Mouse (Mus musculus): ENCODE data around the gene Car10.

DNA sequence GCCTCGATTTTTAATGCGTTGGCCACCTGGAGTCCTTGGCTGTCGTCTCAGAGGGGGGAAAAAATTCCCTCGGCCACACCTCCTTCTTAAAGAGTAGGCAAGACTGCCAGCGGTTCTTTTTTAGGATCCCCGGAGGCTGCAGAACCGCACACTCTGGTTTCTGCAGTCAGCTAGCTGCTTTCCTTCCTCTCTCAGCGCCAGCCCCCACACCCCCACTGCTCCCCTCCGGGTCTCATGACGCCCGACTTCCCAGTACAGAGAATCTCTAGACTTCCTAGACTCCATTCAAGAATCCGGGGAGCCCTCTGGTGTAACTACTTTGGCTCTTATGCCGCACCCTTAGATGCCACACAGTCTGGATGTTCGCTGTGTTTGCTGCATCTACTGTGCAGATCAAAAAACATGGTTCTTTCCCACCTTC, 387 bp upstream of the Car10 start:
- no peak for TF ChIP-seq CTCF (IDR thresholded peaks at IDR 0.05; ENCODE audit: control insufficient read depth, insufficient read depth, low read length)
- TF ChIP-seq POLR2A (IDR thresholded peaks at IDR 0.05; ENCODE audit: borderline replicate concordance, control insufficient read depth, low read depth, low read length): no peak

Measured in bone marrow, adult 2 months (tissue).